Mouse (Mus musculus) inflammation-experienced regulatory T-cells, adult 6 months (primary cell): ENCODE measurements around the gene Gpr65. TPM values are rescaled to one million over a fixed set of nuclear protein-coding genes. Genes with fewer than 3 reads are reported as not detected.
"Not testable (repeated sequence)": the region's sequence is repeated elsewhere in the genome, so short reads cannot be mapped to it uniquely, and the experiment has no call there.

Experiments used
- ATAC-seq: one replicate; pipeline ENCODE4 v1.8.0; 2017
- polyA plus RNA-seq, 3 experiments: library from polyadenylated mRNA; unstranded; fragments of 100-300 nt; shearing (Covaris generic); gene quantifications; one replicate each; pipeline ENCODE4 v1.2.1; 2017

Gpr65 gene
- polyA plus RNA-seq, 3 experiments from 2014 or later, result 54.3 to 60.4 (median 55.9) TPM

DNA sequence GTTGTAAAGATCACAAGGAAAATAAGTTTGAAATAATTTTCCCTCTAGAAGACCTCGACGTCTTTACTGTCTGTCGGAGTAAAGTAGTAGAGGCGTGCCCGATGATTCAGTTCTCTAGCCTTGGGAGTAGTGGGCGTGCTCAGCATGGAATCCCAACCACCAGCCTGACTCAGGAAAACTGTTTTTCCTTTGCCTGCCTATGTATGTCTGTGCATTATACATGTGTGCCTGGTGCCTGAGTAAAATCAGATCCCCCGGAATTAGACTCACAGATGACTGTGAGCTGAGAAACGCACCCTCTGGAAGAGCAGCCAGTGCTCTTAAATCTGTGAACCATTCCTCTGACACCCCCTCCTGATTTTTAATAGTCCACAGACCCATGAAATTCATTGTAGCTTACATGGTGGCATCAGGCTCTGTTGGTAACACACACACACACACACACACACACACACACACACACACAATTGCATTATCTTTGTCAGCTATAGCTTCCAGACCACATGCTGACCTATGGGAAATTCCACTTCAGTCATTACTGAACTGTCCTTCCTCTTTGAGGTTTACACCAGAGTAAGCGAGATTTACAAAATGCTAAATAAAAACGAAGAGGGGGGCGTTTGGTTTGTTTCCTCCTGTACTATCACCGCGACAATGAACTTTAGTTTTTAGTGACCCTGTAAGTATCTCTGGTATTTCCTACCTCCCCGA lies 14.5 kb downstream of the Gpr65 start:
- ATAC-seq, result peak; percentile 41

DNA sequence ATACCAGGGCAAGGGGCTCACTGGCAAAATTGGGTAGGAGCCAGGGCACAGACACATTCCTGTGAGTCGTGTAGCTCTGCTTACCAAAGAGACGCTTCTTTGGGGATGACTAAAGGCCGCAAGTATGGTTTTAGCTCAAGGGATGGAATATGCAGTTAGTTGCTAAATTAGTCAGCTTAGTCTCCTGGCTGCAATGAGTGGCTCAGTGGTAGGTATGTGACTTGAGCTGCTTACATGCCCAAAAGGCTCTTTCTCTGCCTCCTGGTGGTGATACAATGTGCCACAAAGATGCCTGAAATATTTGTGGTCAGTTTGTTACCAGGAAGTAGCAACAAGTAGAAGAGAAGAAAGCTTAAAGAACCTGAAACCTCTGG lies 15.0 kb downstream of the Gpr65 start:
- peak; percentile 72 for ATAC-seq

DNA sequence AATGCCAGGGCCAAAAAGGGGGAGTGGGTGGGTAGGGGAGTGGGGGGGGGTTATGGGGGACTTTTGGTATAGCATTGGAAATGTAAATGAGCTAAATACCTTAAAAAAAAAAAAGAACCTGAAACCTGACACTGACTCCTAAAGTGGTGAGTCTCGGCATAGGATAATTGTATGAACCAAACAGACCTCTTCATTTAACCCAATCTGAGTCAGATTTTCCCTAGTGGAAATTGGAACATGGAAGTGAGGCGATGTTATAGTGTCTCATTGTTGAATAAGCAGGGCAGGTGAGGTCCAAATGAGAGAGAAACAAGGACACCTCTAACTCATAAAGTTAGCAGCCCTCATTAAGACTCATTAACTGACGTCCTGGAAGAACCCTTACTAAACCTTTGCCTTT lies 16.0 kb downstream of the Gpr65 start:
- no peak for ATAC-seq

DNA sequence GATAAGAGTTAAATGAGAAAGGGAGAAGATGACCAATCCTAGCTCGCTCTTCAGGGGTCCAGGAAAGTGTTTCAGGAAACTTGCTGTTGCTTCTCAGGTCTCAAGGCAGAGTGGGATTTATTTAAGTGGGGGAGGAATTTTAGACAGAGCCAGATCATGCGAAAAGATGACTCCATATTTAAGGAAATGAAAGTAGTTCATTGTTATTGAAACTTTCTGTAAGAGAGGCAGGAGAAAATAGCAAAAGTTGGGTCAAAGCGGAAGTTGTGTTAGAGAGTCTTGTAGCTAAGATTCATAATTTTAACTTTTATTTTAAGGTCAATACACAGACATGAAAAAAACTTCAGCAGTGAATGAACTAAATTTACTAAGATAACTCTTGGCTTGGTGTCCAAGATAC lies 22.0 kb downstream of the Gpr65 start:
- ATAC-seq, result no peak

DNA sequence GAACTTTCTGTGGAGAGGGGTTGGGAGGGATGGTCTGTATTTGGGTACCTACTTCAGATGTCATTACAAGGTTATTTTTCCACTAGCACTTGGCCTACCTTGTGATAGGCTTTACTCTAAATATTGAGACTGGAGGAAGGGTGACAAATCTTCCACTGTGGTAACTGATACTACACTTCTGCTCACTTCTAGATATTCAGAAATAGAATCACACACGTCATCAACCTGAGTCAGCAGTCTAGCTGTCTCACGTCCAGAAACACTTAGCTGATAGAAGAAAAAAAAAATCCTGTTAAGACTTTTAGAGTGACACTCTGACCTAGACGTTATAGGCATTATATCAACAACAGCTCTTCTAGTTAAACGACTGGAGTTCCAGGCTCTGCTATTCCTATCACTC lies 23.8 kb downstream of the Gpr65 start:
- ATAC-seq, result no peak

DNA sequence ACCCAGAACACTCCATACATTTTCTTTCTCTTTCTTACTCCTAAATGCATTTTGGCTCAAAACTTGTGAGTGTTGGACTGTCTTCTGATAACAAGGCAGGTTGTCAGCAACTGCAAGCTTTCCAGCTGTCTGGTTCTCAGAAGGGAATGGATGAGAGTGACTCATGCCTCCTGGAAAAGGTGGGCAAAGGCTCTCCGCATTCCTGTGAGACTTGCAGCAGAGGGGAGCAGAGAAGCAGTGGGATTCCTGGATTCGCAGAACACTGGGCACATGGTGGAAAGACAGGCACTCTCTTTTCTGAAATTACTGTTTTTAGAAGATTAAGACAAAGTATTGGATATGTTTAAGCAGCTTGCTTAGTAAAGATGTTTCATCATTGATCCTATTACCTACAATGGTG lies 25.8 kb downstream of the Gpr65 start:
- ATAC-seq, result no peak

DNA sequence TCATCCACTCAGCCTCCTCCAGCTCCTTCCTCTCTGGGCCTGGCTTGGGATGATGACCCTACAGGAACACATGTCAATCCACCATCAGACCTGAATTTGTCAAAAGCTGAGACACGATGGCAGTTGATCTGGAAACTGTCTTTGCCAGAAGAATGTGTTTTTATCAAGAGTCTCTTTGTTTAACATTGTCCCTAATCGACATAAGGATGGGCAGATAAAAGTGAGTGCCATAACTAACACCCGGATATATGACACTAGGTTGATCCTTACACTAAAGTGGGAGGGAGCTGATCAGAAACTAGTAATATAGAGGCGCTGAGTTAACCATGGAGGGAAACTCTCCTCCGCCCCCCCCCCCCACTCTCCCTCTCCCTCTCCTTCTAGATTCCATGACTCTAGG lies 33.5 kb downstream of the Gpr65 start:
- no peak for ATAC-seq

DNA sequence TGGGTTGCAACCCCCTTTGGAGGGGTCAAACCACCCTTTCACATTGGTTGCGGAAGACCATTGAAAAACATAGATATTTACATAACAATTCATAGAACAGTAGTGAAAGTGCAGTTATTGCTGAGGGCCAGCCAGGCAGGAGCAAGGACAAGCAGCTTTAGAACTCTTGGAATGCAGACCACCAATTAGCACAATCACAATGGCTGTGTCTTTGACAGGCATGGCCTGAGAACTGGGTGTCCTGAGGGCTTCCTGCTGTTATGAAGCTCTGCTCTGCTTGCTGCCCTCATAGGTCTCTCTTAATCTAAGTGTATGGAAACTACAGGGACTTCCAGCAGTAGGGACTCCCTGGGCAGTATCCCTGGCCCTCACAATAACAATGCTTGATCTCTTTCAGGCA lies 34.6 kb downstream of the Gpr65 start:
- no peak for ATAC-seq

DNA sequence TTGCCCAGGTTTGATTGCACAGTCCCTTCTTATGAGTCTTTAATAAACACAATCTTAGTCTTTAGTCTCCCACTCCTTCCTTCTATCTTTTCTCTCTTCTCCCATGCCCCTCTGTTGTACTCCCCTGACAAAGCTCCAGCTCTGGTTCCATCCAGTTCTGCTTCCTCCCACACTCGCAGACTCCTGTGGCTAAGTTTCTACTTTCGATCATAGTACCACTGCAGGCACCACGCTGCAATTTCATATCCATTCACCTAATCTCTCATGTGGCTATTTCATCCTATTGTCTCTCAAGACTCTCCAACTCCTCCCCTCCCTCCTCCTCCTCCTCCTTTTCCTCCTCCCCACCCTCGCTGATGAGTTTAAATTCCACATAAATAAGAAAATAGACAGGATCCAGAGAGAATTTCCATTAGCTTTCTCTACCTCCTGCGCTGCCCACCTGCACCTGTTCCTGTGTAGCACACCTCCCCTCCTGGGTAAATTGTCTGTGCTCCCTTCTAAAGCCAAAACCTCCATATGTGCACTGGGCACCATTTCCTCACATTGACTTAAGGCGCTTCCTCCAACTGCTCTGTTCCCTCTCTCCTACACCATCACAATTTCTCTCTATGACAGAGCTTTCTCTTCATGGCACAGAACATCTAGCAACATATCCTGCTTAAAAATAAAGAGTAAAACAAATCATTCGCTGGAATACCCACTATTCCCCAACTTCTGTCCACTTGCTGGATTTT lies 38.9 kb downstream of the Gpr65 start:
- no peak for ATAC-seq

DNA sequence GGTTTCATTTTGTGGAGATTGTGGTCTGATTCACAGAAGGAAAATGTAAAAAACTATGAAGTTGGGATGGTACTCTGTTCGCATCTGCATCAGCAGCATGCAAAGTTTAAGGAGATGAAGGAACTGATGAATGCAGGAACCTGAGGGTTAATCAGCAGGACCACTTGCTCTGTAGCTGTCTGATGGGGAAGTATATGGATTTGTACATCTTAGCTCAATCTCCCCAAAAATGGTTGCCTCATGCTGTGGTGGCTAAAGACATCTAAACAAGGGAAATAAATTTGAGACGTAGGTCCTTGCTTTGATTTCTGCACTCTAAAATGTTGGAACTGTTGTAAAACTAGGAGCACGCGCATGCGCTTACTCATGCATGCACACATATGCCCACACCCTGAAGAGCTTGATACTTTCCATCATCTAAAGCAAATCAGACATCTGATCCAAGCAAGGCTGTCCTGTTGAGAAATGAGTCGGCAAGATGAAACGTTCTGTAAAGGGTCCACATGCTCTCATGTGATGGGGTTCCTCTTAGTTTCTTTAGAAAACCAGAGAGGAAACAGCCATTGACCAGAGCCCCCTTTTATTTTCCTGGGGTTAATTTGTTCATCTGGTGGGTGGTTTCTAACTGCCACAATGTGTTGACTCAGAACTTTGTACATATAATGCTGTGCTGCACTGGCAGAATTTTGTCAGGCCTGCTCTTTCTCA lies 43.1 kb downstream of the Gpr65 start:
- ATAC-seq, result no peak

DNA sequence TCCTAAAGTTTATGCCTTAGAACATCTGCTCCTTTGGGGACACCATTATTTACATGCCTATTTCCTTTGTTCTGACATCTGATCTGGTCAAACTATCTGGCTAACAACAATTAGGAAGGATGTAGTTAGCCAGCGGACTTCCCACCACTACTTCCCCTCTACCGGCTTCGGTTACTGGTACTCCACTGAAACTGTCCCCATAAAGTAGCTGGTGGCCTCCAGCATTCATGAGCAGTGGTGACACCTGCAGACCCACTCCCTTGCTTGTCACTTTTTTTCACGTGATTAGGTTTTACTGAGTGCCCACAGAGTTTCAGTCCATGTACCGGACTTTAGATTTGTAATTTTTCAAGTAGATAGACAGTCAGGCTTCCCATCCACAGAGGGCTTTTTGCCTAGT lies 47.5 kb downstream of the Gpr65 start:
- ATAC-seq, result no peak

DNA sequence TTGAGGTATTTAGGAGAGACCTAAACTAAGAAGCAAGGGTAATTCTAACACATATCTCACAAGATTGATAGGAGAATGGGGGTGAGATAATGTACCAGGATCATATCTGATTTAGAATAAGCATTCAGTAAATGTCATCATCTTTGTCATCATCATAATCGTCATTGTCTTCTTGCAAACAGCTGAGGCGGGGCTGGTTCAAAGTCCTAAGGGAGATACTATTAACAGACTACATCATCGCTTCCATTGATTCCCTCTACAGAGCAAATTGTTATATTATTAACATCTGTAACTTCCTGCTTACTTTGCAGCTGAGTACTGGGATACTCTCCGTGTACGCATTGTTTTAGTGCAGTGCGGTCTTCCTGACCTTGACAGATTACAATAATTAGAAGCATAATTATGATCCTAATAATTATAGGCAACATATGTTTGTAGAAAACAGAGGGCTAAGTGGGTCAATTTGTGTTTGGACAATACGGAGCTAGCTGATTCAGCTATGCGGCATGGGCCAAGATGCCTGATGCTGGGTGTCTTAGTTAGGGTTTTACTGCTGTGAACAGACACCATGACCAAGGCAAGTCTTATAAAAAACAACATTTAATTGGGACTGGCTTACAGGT lies 49.4 kb downstream of the Gpr65 start:
- no peak for ATAC-seq

DNA sequence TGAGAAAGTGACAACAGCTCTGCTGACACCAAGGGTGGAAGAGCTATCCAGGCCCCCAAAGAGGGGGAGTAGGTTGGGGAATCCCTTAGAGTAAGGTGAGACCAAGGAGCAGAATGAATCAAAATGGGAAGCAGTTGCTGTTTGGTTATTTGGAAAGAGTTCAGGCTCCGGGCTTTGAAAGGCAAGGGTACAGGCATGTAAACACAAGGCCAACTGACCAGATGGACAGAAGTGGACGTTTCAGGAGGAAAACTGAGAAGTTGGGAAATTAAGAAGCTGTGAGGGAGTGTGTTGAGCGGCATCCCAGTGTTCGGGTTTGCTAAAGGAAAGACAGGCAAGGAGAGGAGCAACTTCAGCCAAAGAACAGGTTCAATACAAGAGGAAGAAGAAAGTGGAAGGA lies 54.0 kb downstream of the Gpr65 start:
- no peak for ATAC-seq

DNA sequence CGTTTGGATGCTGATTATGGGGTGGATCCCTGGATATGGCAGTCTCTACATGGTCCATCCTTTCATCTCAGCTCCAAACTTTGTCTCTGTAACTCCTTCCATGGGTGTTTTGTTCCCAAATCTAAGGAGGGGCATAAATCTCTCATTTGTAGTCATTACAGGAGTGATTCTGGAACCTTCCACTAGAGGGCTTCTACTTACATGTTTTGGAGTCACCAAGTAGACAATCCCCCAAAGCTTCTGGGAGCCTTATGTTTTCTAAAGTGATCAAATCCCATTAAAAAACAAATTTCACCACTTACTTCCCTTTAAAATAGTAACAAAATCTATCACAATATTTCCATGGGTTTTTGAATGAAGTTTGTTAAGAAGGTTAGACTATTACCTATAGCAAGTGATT lies 55.7 kb downstream of the Gpr65 start:
- not testable (repeated sequence) for ATAC-seq

Other genes starting within 250 kb of the Gpr65 start
- 1 to 10 TPM; 2.1 to 3.3 (median 2.5) TPM for gene Galc, start 9.2 kb upstream of the Gpr65 start, polyA plus RNA-seq